Mouse (Mus musculus) midbrain, postnatal 0 days (tissue): ENCODE measurements around the gene Snrnp25. TPM values are rescaled to one million over a fixed set of nuclear protein-coding genes. Genes with fewer than 3 reads are reported as not detected.

Experiments used
- ATAC-seq: fragments of 200-750 bp; cut with Nextera tagmentation; 2 replicates; pipeline ENCODE4 v1.8.0; 2017; ENCODE audit warnings: moderate number of reproducible peaks, mild to moderate bottlenecking, moderate TSS enrichment, moderate library complexity; ENCODE audit not compliant: low FRiP score
- DNase-seq: peaks from one replicate; pipeline ENCODE4 v3.0.0-alpha.2; 2015; ENCODE audit warnings: low spot score
- H3K27ac ChIP-seq: fragments of 300-500 bp; sonication (generic); 2 replicates; pipeline ENCODE4 v1.5.1; 2014; ENCODE audit warnings: low read depth, mild to moderate bottlenecking, low read length, mixed read lengths
- H3K27me3 ChIP-seq: fragments of 300-500 bp; sonication (generic); 2 replicates; pipeline ENCODE4 v1.6.1; 2014; ENCODE audit warnings: low read length, control low read depth, mixed read lengths; ENCODE audit not compliant: insufficient read depth
- H3K36me3 ChIP-seq: fragments of 300-500 bp; sonication (generic); 2 replicates; pipeline ENCODE4 v1.6.1; 2014; ENCODE audit warnings: low read length, control low read depth, mixed read lengths; ENCODE audit not compliant: insufficient read depth
- H3K4me1 ChIP-seq: fragments of 300-500 bp; sonication (generic); 2 replicates; pipeline ENCODE4 v1.6.1; 2014; ENCODE audit warnings: mild to moderate bottlenecking, control low read depth, antibody characterized with exemption, low read length, mixed read lengths; ENCODE audit not compliant: insufficient read depth
- H3K4me2 ChIP-seq: fragments of 300-500 bp; sonication (generic); 2 replicates; pipeline ENCODE4 v1.6.1; 2014; ENCODE audit warnings: low read depth, mild to moderate bottlenecking, low read length, mixed read lengths; ENCODE audit not compliant: poor library complexity, severe bottlenecking
- H3K4me3 ChIP-seq: fragments of 300-500 bp; sonication (generic); 2 replicates; pipeline ENCODE4 v1.5.1; 2014; ENCODE audit warnings: low read depth, mild to moderate bottlenecking, low read length, moderate library complexity
- H3K9ac ChIP-seq: fragments of 300-500 bp; sonication (generic); replicated peaks from 2 replicates; pipeline ENCODE4 v1.6.1; 2014; ENCODE audit warnings: mild to moderate bottlenecking, low read length, moderate library complexity, mixed read lengths; ENCODE audit not compliant: poor library complexity, severe bottlenecking
- H3K9me3 ChIP-seq: fragments of 300-500 bp; sonication (generic); 2 replicates; pipeline ENCODE4 v1.6.1; 2016; ENCODE audit warnings: low read length, control low read depth
- CTCF ChIP-seq: IDR thresholded peaks from 2 replicates; pipeline ENCODE4 v1.5.1; 2016; ENCODE audit warnings: antibody characterized with exemption, mild to moderate bottlenecking
- WGBS: fragments of 180-500 bp; shearing (Covaris S2); extraction: QIAGEN DNeasy Blood & Tissue Kit; methylation state at CpG from one replicate; pipeline ENCODE4 v1.1.7; 2014; 5-methylcytosine and 5-hydroxymethylcytosine counted together
- polyA plus RNA-seq: library from polyadenylated mRNA; unstranded; fragments of >200 nt; fragmentation: Nextera tagmentation; extraction: Ambion mirVana; gene quantifications from 2 replicates; pipeline ENCODE4 v1.2.1, GENCODE M21; 2015
- total RNA-seq: library from RNA; depleted of rRNA; stranded (reverse); fragments of >200 nt; gene quantifications from 2 replicates; pipeline ENCODE4 v1.2.3, GENCODE M21; 2014

The Snrnp25 gene
- total and polyA plus RNA-seq, 2 experiments from 2014 or later = 13.3 to 47.8 TPM

- peak; percentile 81 for TF ChIP-seq CTCF
- DNase-seq = peak; percentile 82
- Histone ChIP-seq H3K4me2 (peak overlapping the region; percentile 56), H3K9ac (peak overlapping the region; percentile 60), H3K27me3 (no peaks in the 10 kb centered on the region), H3K4me1 (peaks cover 11% of the 10 kb centered on the region; the same call in 1 of the 2 replicates), H3K27ac (peak overlapping the region; percentile 93), H3K9me3 (no peaks in the 10 kb centered on the region), H3K4me3 (peak overlapping the region; percentile 20), H3K36me3 (no peaks in the 10 kb centered on the region)
- 7% methylated on average over 9 of the region's 9 CpGs for WGBS
- peak; percentile 79 for ATAC-seq
These were observed 43.7 kb upstream of the Snrnp25 start for GRCm38 (mm10) chr11:32161500-32161899.

GRCm38 (mm10) chr11:32161922-32162804 is 43.1 kb upstream of the Snrnp25 start:
- peak overlapping the region; percentile 60 for H3K9ac ChIP-seq
- 14% methylated on average over 28 of the region's 28 CpGs for WGBS
- peak; percentile 89 for DNase-seq
- H3K4me1 ChIP-seq = peaks cover 11% of the 10 kb centered on the region; the same call in 1 of the 2 replicates
- no peaks in the 10 kb centered on the region for H3K36me3 ChIP-seq
- H3K9me3 ChIP-seq = no peaks in the 10 kb centered on the region
- H3K4me2 ChIP-seq = peak overlapping the region; percentile 56
- peak overlapping the region; percentile 93 for H3K27ac ChIP-seq
- peak; percentile 91 for ATAC-seq
- peak overlapping the region; percentile 20 for H3K4me3 ChIP-seq
- peak; percentile 99 for TF ChIP-seq CTCF
- no peaks in the 10 kb centered on the region for H3K27me3 ChIP-seq

DNA sequence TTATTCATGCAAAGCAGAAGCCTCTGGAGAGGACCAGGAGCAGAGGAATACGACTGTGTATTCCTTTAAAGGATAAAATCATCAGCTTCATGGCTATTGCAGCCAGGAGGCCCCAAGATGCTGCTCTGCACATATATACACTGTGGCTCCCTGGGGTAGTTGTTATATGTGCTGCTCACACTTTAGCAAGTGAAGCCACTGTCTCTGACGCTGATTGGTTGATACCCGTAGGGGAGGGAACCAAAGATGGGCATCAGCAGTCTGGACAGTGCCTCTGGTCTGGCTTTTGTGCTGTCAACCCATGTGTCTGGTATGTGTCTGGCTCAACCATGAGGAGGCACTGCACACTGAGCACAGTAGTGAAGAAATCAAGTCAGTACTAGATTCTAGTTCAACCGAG is 38.5 kb upstream of the Snrnp25 start:
- Histone ChIP-seq H3K36me3 (no peaks in the 10 kb centered on the region), H3K27ac (no peak overlapping the region), H3K4me1 (peaks cover 1% of the 10 kb centered on the region; the same call in 1 of the 2 replicates), H3K9me3 (no peaks in the 10 kb centered on the region), H3K27me3 (no peaks in the 10 kb centered on the region), H3K4me2 (no peak overlapping the region), H3K9ac (no peak overlapping the region), H3K4me3 (no peak overlapping the region)
- ATAC-seq (no peak), DNase-seq (no peak)
- TF ChIP-seq CTCF = no peak
- 73% methylated on average over 4 of the region's 4 CpGs for WGBS

GRCm38 (mm10) chr11:32178506-32178905 is 26.7 kb upstream of the Snrnp25 start:
- no peak for ATAC-seq
- no peak overlapping the region for H3K4me2 ChIP-seq
- no peaks in the 10 kb centered on the region for H3K27me3 ChIP-seq
- no peaks in the 10 kb centered on the region for H3K36me3 ChIP-seq
- no peaks in the 10 kb centered on the region for H3K9me3 ChIP-seq
- no peak overlapping the region for H3K9ac ChIP-seq
- no peak overlapping the region for H3K27ac ChIP-seq
- no peaks in the 10 kb centered on the region for H3K4me1 ChIP-seq
- H3K4me3 ChIP-seq = no peak overlapping the region
- DNase-seq = no peak
- 88% methylated on average over 1 of the region's 1 CpGs for WGBS
- no peak for TF ChIP-seq CTCF

- DNase-seq (no peak), ATAC-seq (no peak)
- Histone ChIP-seq H3K27ac (no peak overlapping the region), H3K9ac (no peak overlapping the region), H3K4me3 (no peak overlapping the region), H3K27me3 (no peaks in the 10 kb centered on the region), H3K36me3 (no peaks in the 10 kb centered on the region), H3K4me1 (no peaks in the 10 kb centered on the region), H3K9me3 (no peaks in the 10 kb centered on the region), H3K4me2 (no peak overlapping the region)
- WGBS = 81% methylated on average over 4 of the region's 4 CpGs
- TF ChIP-seq CTCF = no peak
These were observed 24.0 kb upstream of the Snrnp25 start for GRCm38 (mm10) chr11:32181246-32181645.
